Mouse (Mus musculus) embryonic fibroblast, embryonic 13.5 days (primary cell): ENCODE measurements around the gene Cdc14a. TPM values are rescaled to one million over a fixed set of nuclear protein-coding genes. Genes with fewer than 3 reads are reported as not detected.

Source experiments
- H3K27ac ChIP-seq: 2 replicates; pipeline ENCODE4 v1.5.1; 2012; ENCODE audit warnings: low read length, control low read depth, inconsistent platforms; ENCODE audit not compliant: insufficient read depth
- H3K4me1 ChIP-seq: 2 replicates; pipeline ENCODE4 v1.6.1; 2011; ENCODE audit warnings: low read length; ENCODE audit not compliant: control insufficient read depth, insufficient read depth
- H3K4me3 ChIP-seq: 2 replicates; pipeline ENCODE4 v1.5.1; 2011; ENCODE audit warnings: mild to moderate bottlenecking, control low read depth, low read length; ENCODE audit not compliant: insufficient read depth
- CTCF ChIP-seq: IDR thresholded peaks from 2 replicates; pipeline ENCODE4 v1.5.1; 2011; ENCODE audit warnings: mild to moderate bottlenecking, control low read depth, low read length, moderate library complexity, borderline replicate concordance; ENCODE audit not compliant: insufficient read depth
- POLR2A ChIP-seq: IDR thresholded peaks from 2 replicates; pipeline ENCODE4 v1.6.1; 2011; ENCODE audit warnings: low read depth, mild to moderate bottlenecking, control low read depth, low read length, moderate library complexity
- polyA plus RNA-seq: library from polyadenylated mRNA; stranded (reverse); fragments of >200 nt; gene quantifications from 2 replicates; pipeline ENCODE4 v1.2.4, GENCODE M21; 2011; ENCODE audit warnings: low read depth; ENCODE audit not compliant: missing spikeins, insufficient read length

Cdc14a gene
- polyA plus RNA-seq, 1 experiment = 2.6 TPM

DNA sequence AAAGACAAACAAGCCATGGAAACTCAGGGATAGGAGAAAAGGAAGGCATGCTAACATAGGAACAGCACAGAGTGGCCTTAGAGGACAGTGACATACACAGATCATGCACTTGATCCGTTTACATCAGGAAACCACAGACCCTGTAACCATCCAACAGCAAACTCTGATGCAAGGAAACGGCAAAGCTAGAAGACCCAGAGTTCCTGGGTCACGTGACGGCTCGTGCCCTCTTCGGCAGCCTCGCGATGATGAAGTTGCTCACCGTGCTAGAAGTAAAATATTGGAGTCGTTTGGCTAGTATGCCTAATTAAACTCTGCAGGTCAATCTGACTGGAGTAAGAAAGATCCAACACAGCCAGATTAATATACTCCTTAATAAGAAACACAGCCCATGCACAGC, 25.3 kb downstream of the Cdc14a start:
- TF ChIP-seq POLR2A (no peak), CTCF (no peak)
- H3K4me1 ChIP-seq = no peaks in the 10 kb centered on the region
- H3K27ac ChIP-seq = no peak overlapping the region
- H3K4me3 ChIP-seq = no peak overlapping the region

DNA sequence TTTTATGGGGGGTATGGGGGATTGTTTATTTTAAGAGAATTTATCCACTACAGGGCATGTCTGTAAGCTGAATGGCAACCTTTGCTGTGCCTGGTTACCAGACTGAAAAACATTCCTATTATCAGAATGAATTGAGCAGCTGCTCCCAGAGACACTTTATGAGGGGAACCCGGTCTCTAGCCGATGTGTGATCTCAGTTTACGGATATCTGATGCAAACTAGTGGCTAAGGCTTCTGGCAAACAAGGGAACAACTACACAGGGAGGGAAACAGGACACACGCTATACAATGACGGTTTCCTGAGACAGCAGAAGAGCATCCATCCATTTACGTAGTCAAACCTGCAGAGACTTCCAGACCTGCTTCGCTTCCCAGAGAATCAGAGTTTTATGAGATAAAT, 25.9 kb downstream of the Cdc14a start:
- no peak overlapping the region for H3K4me3 ChIP-seq
- TF ChIP-seq CTCF (no peak), POLR2A (no peak)
- no peaks in the 10 kb centered on the region for H3K4me1 ChIP-seq
- H3K27ac ChIP-seq = no peak overlapping the region

DNA sequence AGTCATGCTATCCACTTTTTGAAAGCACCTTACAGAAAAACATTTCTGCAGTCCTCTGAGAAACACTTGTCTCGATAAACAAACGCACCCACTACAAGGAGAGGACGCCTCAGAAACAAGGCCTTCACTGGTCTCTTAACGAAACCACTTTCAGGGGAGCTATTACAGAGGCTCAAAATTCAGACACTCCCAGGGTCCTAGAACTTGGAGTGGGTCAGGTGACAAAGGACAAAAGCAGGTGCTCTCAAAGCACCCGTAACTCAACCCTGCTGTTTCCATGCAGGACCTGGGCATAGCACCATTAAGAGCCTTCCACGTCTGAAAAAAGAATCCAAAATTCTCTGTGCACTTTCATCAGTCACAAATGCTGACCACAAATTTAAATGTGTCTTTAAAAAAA, 26.5 kb downstream of the Cdc14a start:
- no peaks in the 10 kb centered on the region for H3K4me1 ChIP-seq
- no peak overlapping the region for H3K27ac ChIP-seq
- no peak for TF ChIP-seq POLR2A
- no peak for TF ChIP-seq CTCF
- no peak overlapping the region for H3K4me3 ChIP-seq

DNA sequence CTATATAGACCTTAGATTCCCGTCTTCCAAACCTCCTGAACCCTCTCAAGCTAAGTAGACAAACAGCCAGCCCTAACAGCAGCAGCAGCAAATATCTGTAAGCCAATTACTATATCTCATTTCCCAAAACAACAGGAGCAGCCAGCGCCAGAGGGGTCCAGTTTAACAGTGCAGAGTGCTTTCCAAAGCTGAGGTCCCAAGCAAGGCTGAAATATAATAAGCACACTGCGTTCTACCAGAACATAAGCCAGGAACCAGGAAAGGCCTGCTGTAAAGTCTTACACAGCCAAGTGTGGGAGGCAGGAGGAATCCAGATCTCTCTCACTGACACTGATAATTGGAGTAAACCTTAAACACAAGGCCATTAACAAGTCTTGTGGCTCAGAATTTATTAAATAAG, 27.3 kb downstream of the Cdc14a start:
- no peak overlapping the region for H3K4me3 ChIP-seq
- H3K27ac ChIP-seq = no peak overlapping the region
- no peaks in the 10 kb centered on the region for H3K4me1 ChIP-seq
- TF ChIP-seq POLR2A = no peak
- no peak for TF ChIP-seq CTCF

DNA sequence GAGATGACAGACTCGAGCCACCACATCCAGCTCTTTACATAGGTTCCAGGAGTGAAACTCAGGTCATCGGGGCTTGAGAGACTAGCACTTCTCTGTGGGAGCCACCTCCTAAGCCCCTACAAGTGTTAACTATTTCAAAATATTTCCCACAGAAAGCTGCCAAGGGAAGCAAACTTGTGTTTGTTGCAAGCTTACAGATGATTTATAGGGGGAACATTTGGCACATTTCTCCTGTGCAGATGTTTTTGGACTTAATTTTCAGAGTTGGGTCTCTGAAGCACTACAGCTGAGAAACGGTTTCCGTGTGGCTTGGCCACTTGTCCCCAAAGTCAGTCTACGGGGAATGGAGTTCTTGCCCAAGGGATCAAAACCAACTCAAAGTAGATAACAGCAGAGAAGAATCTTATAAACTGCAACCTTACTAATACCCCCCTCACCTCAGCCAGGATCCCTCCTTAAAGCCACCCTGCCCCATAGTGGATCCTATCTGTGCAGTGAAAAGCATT, 28.9 kb downstream of the Cdc14a start:
- Histone ChIP-seq H3K4me3 (no peak overlapping the region), H3K4me1 (no peaks in the 10 kb centered on the region), H3K27ac (no peak overlapping the region)
- TF ChIP-seq CTCF (no peak), POLR2A (no peak)

DNA sequence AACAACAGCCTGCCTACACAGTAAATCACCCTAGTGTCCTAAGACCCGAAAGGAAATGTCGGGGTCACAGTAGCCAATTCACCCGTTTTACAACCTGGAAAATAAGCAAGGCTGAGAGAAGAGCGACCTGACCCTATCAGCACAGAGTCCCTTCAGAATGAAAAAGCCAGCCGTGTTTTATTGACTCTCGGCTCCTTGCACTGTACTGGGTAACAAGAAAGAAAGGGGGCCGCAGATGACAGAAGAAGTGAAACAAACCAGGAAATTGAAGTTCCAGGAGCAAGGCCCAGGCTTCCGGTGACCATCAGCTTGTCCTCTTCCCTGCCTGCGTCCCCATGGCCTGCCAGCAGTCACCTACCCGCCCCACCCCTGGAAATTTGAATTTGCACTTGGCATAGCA, 32.4 kb downstream of the Cdc14a start:
- H3K27ac ChIP-seq = no peak overlapping the region
- no peak overlapping the region for H3K4me3 ChIP-seq

DNA sequence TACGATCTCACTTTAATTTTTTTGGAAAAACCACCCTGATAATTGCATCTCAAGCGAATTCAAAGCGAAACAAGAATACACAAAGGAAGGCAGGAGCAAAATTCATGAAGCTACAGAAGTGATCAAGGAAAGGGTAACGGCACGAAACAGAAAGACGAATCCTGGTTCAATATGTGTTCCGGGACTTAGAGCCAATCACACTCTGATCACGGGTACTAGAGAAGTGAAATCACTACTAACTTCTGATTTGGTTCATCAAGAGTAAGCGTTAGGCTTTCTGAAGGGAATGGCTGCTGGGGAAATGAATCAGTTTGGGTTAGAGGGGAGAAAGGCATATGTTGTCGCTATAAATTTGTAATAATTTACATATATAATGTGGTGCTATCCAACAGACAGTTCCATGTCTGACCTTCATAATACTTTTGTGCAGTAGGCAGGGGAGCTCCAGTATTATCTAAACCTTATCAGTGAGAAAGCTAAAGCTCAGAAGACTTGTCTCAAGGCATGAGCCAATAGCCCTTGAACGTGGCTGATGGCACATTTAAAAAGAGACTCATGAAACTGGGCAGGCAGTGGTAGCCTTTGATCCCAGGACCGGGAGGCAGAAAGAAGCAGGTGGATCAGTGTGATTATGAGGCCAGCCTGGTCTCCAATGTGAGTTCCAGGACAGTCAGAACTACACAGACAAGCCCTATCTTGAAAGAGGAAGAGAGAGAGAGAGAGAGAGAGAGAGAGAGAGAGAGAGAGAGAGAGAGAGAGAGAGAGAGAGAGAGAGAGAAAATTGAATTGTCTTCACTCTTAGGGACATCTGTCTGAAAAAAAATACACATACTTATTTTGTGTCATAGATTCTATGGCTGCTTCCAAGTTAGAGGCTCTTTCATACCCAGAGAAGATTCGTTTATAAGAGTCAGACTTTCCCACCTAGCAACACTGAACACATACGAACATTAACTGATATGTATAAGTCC, 34.0 kb downstream of the Cdc14a start:
- Histone ChIP-seq H3K4me1 (no peaks in the 10 kb centered on the region), H3K4me3 (no peak overlapping the region), H3K27ac (no peak overlapping the region)
- TF ChIP-seq POLR2A (no peak), CTCF (no peak)

More for the DNA sequence above, 32.4 kb downstream of the Cdc14a start:
- no peaks in the 10 kb centered on the region for H3K4me1 ChIP-seq
- TF ChIP-seq POLR2A = no peak
- TF ChIP-seq CTCF = no peak

DNA sequence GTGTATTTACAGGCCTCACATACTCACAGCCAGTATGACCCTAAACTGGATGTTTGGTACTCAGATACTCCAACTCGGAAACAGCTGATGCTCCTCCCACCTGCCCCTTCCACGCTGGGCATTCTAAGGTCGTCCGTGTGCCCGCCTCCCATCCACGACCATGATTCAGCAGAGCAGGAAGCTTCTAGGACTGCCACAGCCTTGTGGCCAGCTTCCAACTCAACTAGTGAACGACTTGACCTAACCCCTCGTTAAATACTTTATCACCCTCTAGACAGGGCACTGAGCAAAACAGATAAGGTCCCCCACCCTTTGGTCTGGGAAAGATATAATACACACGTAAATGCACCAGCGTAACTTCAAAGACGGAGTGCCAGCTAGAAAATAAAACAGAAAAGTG, 35.0 kb downstream of the Cdc14a start:
- Histone ChIP-seq H3K4me3 (no peak overlapping the region), H3K4me1 (no peaks in the 10 kb centered on the region), H3K27ac (no peak overlapping the region)
- TF ChIP-seq POLR2A (no peak), CTCF (no peak)

DNA sequence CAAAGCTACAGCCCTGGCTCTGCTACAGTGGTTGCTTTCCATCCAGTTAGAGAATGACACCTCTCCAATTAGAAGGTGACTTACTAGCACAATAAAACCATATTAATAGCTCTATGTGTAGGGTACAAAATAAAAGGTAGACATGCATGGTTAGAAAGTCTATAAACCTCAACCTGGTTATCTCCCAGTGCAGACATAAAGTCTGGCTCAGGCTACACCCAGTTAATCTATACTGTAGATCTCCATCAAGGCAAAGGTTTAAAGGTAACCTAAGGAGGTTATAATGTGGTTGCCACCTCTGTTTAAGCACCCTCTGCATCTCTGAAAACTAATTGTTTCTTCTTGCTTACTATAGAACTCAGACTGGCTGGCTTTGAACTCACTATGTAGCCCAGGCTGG, 36.9 kb downstream of the Cdc14a start:
- H3K4me1 ChIP-seq = no peaks in the 10 kb centered on the region
- TF ChIP-seq CTCF (no peak), POLR2A (no peak)
- no peak overlapping the region for H3K27ac ChIP-seq
- H3K4me3 ChIP-seq = no peak overlapping the region

DNA sequence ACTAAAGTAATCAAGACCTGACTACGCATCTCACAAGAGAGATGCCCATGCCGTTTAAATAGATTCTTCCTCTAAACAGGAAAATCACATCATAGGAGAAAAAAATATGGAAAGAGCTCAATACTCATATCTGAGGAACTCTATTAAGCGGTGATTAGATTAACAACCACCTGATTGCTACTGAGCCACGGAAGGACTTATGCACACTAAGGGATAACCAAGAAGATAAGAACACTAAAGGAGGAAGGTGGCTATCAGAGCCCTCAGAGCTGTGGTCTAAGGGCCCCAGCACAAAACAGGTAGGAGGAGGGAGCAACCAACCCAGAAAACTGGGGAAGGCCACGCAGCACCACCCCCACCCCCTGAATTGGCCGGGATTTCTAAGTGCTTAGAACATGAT, 37.5 kb downstream of the Cdc14a start:
- no peak overlapping the region for H3K4me3 ChIP-seq
- no peak overlapping the region for H3K27ac ChIP-seq
- no peaks in the 10 kb centered on the region for H3K4me1 ChIP-seq
- TF ChIP-seq CTCF (no peak), POLR2A (no peak)
